Mouse (Mus musculus) bone marrow, adult 2 months (tissue): ENCODE measurements around the gene Rasgef1c.

ENCODE experiments used
- CTCF ChIP-seq: fragments of 200-500 bp; IDR thresholded peaks from 2 replicates; pipeline ENCODE4 v1.5.1; 2011; ENCODE audit warnings: low read length, control low read depth; ENCODE audit not compliant: control insufficient read depth, insufficient read depth
- POLR2A ChIP-seq: fragments of 200-500 bp; IDR thresholded peaks from 2 replicates; pipeline ENCODE4 v1.6.1; 2011; ENCODE audit warnings: low read depth, mild to moderate bottlenecking, control low read depth, low read length, borderline replicate concordance; ENCODE audit not compliant: control insufficient read depth

GRCm38 (mm10) chr11:49953616-49954015 lies 52.0 kb downstream of the Rasgef1c start:
- TF ChIP-seq CTCF (no peak), POLR2A (no peak)
